Mouse (Mus musculus) brain, adult 2 months (tissue): ENCODE data around the gene Rbl1.
"Not testable (repeated sequence)": the region's sequence is repeated elsewhere in the genome, so short reads cannot be mapped to it uniquely, and the experiment has no call there.

Source experiments
- DNase-seq: peaks from one replicate; pipeline ENCODE4 v3.0.0; 2011; ENCODE audit warnings: low read depth, low spot score

Rbl1 gene

DNA sequence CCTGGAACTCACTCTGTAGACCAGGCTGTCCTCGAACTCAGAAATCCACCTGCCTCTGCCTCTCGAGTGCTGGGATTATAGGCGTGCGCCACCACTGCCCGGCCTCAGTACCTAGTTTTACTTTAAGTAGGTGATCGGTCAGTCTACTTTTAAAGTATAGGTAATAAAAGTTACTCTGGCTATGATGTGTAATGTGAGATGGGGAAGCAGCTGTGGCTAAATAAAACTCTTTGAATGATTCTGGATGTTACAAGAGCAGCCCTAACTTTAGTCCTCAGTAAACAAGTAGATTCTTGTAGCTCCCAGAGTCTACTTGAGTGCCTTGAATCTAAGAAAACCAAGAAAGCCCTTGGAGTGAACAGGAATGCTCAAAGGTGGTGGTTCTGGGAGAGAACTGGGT lies 31.4 kb downstream of the Rbl1 start:
- no peak for DNase-seq

DNA sequence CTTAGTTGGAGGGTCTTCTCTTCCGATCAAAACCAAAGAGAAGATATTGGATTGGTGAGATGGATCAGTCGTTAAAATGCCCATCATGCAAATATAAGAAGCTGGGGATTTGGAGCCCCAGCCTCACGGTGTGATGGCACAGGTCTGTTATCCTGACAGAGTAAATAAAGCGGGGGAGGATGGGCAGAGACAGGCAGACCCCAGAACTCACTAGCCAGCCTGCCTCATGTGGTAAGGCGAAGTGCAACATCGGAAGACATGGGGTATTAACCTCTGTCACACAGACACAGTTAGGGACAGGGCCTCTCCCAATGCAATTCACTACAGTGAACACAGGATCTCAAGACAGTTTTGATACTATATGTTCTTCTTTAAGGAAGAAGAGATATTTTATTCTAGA lies 33.7 kb downstream of the Rbl1 start:
- no peak for DNase-seq

DNA sequence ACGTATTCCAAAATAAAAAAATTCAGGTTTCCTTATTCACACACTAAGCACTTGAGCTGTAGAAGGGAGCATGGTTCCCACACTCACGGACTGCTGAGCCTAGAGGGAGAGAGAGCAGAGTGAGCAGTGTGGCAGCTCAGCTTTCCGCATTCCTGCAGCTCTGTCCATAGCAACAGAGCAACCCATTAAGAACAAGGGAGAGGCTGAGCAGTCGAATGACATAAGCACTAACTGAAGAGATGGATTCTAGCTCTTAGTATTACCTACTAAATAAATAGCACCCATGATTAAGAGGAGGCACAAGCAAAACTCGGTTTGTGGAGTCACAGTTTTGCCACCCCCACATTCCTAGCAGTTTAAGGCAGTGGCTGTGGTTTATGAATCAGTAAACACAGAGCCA lies 34.2 kb downstream of the Rbl1 start:
- DNase-seq = peak; percentile 60

DNA sequence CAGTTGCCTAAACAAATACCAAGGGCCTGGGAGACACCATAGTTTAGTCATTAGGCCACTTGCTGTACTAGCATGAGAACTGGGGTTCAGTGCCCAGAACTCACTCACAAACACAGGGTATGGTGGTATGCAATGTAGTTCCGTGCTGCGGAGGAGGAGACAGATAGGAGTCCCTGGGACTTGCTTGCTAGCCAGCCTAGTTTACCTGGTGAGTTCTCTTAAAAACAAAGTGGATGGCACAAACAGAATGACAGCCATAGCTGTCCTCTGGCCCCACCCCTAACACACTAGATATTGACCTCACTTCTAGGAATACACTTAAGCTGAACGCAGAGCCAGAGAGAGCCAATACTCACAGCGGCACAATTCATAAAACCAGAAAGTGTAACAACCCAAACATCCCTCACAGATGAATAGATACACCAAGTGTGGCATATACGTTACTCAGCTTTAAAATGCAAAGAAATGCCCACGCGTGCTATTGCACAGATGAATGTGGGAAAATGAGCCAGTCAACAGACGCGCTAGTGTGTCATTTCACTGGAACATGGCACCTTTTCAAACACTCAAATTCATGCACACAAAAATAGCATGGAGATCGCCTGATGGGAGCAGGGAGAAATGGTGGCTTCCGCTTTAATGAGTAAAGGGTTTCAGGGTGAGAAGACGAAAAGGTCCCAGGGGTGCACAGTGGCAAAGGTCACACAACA lies 37.8 kb downstream of the Rbl1 start:
- DNase-seq = peak; percentile 73

DNA sequence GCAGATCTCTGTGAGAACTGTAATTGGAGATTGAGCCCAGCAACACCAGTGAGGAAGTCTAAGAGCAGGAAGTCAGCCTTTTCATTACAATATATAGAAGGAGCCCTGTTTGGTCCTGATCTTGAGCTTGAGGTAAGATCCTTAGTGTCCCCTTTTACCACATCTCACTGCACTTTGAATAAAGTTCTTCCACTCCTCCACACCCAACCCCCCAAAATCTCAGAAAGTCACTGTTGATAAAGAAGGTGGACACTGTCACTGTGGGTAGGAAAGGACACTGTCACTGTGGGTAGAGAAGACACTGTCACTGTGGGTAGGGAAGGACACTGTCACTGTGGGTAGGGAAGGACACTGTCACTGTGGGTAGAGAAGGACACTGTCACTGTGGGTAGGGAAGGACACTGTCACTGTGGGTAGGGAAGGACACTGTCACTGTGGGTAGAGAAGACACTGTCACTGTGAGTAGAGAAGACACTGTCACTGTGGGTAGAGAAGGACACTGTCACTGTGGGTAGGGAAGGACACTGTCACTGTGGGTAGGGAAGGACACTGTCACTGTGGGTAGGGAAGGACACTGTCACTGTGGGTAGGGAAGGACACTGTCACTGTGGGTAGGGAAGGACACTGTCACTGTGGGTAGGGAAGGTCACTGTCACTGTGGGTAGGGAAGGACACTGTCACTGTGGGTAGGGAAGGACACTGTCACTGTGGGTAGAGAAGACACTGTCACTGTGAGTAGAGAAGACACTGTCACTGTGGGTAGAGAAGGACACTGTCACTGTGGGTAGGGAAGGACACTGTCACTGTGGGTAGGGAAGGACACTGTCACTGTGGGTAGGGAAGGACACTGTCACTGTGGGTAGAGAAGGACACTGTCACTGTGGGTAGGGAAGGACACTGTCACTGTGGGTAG lies 38.8 kb downstream of the Rbl1 start:
- not testable (repeated sequence) for DNase-seq

DNA sequence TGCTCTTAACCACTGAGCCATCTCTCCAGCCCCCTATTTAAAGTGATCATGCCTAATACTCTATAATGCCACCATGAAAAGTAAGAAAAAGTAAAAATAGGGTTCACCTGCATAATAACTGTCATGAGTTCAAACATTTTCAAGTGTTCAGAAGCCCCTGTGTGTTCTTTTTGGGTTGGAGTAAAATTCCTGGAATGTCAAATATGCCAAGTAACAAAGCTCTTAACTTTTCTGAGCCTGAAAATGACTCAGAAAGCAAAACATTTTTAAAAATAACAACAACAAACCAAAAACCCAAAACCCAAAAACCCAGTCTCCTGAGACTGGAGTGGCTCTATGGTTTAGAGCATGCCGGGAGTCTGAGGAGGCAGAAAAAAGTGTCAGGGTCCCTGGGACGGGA lies 40.2 kb downstream of the Rbl1 start:
- DNase-seq = no peak

DNA sequence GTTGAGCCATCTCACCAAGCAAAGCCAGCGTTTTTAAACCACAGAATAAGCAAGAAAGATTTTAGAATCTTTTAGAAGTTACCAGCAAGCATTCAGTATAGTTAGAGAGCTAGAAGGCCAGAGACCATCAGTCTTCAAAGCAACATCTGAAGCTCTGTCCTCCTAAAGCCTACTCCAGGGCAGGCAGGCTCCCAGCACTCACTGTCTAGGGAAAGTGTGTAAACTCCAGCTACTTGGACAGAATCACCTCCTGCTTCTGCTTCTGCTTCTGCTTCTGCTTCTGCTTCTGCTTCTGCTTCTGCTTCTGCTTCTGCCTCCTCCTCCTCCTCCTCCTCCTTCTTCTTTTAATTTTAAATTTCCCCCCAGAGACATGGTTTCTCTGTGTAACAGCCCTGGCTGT lies 48.3 kb downstream of the Rbl1 start:
- no peak for DNase-seq

DNA sequence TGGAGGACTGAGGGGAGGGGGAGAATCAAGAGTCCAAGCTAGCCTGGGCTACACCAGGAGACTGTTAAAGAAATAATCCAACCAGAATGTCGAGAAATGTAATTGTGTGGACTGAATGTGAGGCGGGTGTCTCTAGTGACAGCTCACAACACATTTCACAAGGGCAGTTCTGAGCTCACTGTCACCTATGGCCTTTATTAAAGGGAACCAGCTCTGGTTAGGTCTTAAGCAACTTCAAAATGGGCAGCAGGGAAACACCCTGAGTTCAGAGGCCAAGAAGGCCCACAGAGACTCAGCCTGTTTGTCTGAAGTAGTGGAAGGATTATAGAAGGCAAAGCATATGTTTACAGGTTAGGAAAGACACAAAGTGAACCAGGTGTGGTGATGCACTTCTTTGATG lies 51.1 kb downstream of the Rbl1 start:
- no peak for DNase-seq

DNA sequence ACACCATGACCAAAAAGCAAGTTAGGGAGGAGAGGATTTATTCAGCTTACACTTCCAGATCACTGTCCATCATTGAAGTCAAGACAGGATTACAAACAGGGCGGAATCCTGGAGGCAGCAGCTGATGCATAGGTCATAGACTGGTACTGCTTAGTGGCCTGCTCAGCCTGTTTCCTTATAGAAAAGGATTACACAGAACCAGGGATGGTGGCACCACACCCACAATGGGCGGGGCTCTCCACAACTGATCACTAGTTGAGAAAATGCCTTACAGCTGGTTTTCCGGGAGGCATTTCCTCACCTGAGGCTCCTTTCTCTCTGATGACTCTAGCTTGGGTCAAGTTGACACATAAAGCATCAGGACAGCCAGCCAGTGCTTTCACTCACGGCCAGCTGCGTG lies 55.9 kb downstream of the Rbl1 start:
- DNase-seq = no peak

DNA sequence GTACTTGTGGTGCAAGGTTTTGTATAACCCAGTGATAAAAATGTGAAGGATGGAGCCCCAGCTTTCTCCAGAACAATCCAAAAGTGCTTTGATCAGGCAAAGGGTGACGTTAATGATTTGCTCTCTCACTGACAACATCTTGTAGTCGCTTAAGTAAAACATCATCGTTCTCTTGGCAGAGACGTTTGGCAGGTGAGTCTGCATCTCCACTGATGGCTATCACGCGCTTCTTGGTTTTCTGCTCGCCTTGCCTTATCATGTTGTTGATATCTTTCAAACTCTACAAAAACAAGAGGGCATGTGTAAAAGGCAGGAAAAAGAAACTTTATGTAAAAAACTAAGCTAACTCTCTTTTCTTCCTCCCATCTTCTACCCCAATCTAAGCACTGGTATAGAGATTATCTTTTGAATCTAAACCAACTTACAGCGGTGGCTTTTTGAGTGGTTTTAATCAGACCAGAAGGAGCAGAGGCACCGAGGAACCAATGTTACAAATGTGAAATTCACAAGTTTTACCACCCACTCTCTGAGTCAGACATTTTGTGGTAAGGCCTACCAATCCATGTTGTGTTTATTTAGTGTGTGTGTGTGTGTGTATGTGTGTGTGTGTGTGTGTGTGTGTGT lies 56.8 kb downstream of the Rbl1 start:
- DNase-seq = peak; percentile 30

DNA sequence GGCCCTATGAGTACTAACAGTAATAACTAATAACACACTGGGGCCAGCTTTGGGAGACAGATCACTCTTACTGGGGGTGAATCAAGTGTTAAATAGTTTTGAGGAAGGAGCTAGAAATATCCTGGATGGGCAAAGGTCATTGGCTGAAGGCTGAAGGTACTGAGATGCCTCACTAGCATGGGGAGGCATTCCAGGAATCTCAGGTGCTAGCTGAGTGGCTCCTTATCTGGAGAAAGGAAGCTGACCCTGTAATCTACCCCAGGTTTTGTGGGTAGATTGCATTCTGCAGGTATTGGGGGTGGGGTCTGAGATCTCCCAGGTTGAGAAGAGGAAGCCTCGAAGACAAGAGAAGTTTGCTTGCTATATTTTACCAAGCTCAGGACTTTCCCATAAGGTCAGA lies 59.2 kb downstream of the Rbl1 start:
- DNase-seq = no peak

DNA sequence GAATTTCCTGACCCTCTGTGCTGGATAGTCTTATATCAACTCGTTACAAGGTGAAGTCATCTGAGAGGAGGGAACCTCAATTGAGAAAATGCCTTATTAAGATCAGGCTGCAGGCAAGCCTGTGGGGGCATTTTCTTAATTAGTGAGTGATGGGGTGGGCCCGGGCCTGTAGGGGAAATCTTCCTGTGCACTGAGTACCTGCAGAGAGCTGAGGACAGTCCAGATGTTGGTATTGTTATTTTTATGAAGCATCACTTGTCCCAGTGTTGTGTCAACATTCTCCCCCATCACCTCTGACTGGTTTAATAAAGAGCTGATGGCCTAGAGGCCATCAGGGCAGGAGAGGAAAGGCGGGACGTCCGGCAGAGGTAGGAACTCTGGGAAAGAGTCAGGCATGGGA lies 60.2 kb downstream of the Rbl1 start:
- no peak for DNase-seq

DNA sequence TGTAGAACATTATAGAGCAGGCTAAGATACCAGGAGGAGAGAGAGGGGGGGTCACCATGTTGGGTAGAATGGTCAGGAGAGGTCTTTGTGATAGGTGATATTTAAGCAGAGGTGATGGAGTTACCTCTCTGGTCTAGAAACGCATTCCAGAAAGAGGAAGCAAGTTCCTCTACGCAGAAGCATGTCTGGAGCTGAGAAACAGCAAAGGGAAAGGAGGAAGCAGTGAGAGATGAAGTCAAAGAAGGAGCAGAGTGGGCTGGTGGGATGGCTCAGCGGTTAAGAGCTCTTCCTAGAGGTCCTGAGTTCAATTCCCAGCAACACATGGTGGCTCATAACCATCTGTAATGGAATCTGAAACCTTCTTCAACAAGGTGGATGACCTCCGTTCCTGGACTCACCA lies 62.4 kb downstream of the Rbl1 start:
- no peak for DNase-seq

DNA sequence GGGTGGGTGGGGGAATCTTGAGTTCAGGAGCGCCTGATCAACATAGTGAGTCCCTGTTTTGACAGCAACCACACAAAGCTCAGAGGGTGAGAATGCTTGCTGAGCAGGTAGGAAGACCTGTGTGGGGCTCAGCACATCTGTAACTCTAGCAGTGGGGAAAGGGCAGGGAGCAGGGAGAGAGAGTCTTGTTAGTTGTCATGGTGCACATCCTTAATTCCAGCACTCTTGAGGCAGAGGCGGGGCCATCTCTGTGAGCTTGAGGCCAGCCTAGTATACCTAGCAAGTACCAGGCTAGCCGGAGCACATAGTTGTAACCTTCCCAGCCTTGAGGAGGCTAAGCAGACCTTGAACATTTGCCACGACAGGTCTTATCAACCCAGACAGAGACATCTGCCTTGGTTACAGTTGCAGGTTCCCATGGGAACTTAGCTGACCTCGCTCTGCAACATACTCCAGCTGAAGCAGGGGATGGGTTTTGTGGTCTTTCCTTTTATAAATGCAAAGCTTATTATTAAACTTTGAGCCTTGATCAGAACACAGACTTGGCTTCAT lies 65.0 kb downstream of the Rbl1 start:
- no peak for DNase-seq

DNA sequence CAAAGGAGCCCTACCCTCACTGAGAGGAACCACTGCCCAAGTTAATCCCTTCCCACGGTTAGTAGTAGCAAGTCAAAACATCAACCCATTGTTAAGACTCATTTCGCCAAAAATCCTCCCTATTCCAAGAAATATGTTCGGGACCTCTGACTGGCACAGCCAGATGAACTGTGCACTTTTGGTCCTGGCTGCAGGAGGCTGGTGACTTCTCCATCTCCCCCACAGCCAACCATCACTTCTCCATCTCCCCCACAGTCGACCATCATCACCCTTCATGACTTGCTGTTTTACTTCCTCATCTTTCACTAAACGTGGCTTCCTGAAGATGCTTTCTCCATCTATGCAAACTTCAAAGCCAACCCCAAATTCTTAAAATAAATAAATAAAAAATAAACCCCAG lies 65.5 kb downstream of the Rbl1 start:
- DNase-seq = no peak

DNA sequence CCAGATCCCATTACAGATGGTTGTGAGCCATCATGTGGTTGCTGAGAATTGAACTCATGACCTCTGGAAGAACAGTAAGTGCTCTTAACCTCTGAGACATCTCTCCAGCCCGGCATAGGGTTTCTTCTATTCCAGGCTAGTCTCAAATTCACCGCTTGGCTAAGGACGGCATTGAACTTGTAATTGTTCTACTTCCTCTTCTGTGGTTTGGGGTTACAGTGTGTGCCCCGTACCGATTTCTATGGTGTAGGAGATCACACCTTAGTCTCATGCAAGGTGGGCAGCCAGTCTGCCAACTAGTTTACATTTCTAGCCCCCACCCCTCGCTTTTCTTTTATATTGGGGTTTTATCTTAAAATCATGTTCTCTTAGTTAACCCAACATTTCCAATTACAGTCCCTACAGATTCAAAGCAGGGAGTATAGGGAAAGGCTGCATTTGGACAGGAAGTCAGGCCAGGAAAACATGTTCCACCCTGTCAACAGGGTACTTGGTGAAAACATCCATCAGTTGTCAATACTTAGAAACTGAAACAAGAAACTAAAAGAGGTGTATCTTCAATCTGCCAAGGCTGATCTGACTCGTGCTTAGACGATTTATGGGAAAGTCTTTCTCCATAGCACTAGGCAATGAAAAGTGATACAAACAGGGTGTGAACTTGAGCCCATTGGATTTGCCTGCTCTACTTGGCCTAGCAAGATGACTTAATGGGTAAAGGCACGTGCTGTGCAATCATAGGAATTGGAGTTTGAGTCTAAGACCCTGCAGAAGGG lies 66.2 kb downstream of the Rbl1 start:
- DNase-seq = no peak

DNA sequence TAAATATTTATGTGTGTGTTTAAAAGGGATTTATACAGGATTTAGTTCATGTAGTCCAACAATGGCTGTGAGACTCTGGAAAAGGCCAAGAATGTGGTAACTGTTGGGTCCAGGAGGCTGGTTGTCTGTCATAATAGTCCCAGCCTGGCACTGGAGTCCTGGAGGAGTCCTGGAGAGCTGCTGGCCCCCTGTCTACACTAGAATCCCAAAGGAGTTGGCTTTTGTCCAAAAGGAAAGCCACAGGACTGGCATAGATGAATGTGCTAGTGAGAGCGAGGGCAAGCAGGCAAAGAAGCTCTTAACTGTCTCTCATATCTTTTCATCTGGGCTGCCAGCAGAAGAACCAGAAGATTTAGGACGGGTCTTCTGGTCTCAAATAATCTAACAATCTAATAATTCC lies 67.7 kb downstream of the Rbl1 start:
- no peak for DNase-seq

DNA sequence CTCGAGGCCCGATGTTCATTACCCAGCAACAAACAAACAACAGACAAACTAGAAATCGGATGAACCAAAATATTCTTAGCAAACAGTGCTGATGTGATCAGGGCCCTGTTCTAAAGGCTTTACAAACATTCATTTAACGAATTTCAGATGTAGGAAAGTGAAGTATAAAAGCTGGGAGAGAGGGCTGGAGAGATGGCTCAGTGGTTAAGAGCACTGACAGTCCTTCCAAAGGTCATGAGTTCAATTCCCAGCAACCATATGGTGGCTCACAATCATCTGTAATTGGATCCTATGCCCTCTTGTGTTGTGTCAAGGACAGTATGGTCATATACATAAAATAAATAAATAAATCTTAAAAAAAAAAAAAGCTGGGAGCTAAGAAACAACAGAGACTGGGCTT lies 68.2 kb downstream of the Rbl1 start:
- no peak for DNase-seq

DNA sequence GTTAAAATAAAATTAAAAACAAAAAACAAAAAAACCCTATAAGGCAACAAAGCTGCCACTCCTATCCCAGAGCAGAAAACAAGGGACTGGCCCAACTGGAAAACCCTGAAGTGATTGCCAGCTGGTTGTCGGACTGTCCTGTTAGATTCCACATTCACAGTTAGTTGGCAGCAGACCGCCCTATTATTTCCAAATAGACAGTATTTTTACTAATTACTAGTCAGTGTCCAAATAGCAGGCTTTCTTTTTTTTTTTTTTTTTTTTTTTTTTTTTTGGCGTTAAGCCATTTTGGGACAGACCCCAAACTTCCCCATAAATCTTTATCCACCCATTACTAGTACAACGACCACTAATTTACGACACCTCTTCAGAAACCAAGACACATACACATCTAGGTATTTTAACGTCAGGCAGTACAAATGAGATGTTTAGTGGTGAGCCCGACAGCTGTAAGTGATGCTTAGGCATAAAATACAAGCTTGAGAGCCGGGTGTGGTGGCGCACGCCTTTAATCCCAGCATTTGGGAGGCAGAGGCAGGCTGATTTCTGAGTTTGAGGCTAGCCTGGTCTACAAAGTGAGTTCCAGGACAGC lies 68.7 kb downstream of the Rbl1 start:
- no peak for DNase-seq

DNA sequence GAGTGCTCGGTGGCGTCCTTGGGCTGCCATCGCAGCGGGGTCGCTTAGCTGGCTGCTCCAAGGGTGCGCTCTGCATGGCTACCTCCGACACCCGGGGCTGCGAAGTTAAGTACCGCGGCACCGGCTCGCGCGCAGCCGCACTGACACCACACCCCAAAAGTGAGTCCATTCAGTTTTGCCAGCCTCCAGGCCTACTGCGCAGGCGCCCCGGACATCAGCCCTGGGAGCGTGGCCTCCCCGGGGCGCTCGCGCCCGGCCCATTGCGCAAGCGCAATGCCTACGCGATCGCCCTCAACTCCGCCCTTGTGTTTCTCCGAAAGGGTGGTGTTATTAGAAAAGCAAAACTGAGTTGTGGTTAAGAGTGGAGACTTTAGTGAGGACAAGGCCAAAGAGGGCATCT lies 69.3 kb downstream of the Rbl1 start, which contains the start of gene Samhd1:
Gene Samhd1, minus strand, starts transcription at position 252 of the 400 bp plus-strand sequence.
- DNase-seq = peak; percentile 96

DNA sequence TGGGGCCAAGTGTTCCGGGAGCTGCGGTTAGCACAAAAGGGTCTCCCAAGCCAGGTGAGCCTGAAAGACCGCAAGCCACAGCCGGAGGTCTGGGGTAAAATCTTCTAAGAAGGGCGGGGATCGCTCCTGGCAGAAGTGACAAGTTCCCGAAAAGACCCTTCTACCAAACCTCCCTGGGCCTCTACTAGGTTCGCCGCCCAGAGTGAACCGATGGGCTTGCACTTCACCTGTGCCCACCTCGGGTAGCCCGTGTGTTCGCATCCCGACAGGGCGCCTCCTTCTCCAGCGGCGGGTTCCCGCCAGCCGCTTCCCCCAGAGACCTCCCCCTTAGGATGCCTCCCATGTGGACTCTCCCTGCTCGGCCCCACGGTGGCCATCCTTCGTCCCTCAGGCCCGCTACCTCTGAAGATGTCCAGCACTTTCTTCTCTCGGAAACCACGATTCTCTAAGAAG lies 69.8 kb downstream of the Rbl1 start:
- no peak for DNase-seq
